Mouse (Mus musculus) urinary bladder, postnatal 4 days (tissue): ENCODE measurements around the gene Fgfr2.

Source experiments
- DNase-seq, 2 experiments: peaks; one replicate each; pipeline ENCODE4 v3.0.0; 2021 to 2022; ENCODE audit warnings: low spot score in 2 of 2

The Fgfr2 gene

GRCm38 (mm10) chr7:133005772-133006171 lies 117.4 kb downstream of the Fgfr2 start:
- no peak for DNase-seq

- peak; percentile 74 to 75 for DNase-seq
Measured at GRCm38 (mm10) chr7:133003421-133003820, 119.7 kb downstream of the Fgfr2 start.

- DNase-seq = no peak
Measured at GRCm38 (mm10) chr7:133002271-133002670, 120.9 kb downstream of the Fgfr2 start.

- peak in 1 of 2 experiments; percentile 49 for DNase-seq
Measured at GRCm38 (mm10) chr7:133001388-133001787, 121.8 kb downstream of the Fgfr2 start.

- peak; percentile 12 to 58 for DNase-seq
Measured at GRCm38 (mm10) chr7:132999061-132999460, 124.1 kb downstream of the Fgfr2 start.

GRCm38 (mm10) chr7:132998639-132999038 lies 124.5 kb downstream of the Fgfr2 start:
- peak in 1 of 2 experiments; percentile 16 for DNase-seq

- DNase-seq = peak; percentile 16 to 45
Measured at GRCm38 (mm10) chr7:132996391-132996790, 126.8 kb downstream of the Fgfr2 start.

- DNase-seq = peak in 1 of 2 experiments; percentile 17
Measured at GRCm38 (mm10) chr7:132994628-132995191, 128.4 kb downstream of the Fgfr2 start.

GRCm38 (mm10) chr7:132994120-132994519 lies 129.0 kb downstream of the Fgfr2 start:
- peak in 1 of 2 experiments; percentile 57 for DNase-seq

GRCm38 (mm10) chr7:132992967-132993615 lies 130.1 kb downstream of the Fgfr2 start:
- peak in 1 of 2 experiments; percentile 41 for DNase-seq

- DNase-seq = no peak
Measured at GRCm38 (mm10) chr7:132991240-132991900, 131.8 kb downstream of the Fgfr2 start.

- DNase-seq = no peak
Measured at GRCm38 (mm10) chr7:132989839-132990238, 133.3 kb downstream of the Fgfr2 start.

- DNase-seq = no peak
Measured at GRCm38 (mm10) chr7:132982639-132983038, 140.5 kb downstream of the Fgfr2 start.

GRCm38 (mm10) chr7:132977981-132978380 lies 145.2 kb downstream of the Fgfr2 start:
- no peak for DNase-seq

GRCm38 (mm10) chr7:132976079-132976478 lies 147.1 kb downstream of the Fgfr2 start:
- no peak for DNase-seq

GRCm38 (mm10) chr7:132972079-132972478 lies 151.1 kb downstream of the Fgfr2 start:
- DNase-seq = no peak

GRCm38 (mm10) chr7:132965707-132966106 lies 157.4 kb downstream of the Fgfr2 start:
- DNase-seq = no peak

GRCm38 (mm10) chr7:132964395-132964794 lies 158.8 kb downstream of the Fgfr2 start:
- DNase-seq = no peak

GRCm38 (mm10) chr7:132950613-132951012 lies 172.5 kb downstream of the Fgfr2 start:
- DNase-seq = no peak

- no peak for DNase-seq
Measured at GRCm38 (mm10) chr7:132949968-132950367, 173.2 kb downstream of the Fgfr2 start.

- DNase-seq = no peak
Measured at GRCm38 (mm10) chr7:132940569-132940968, 182.6 kb downstream of the Fgfr2 start.

- no peak for DNase-seq
Measured at GRCm38 (mm10) chr7:132939118-132939517, 184.0 kb downstream of the Fgfr2 start.

- DNase-seq = no peak
Measured at GRCm38 (mm10) chr7:132934743-132935142, 188.4 kb downstream of the Fgfr2 start.
